Mouse (Mus musculus): Measurements from ENCODE around the gene Tmem8b. TPM values are rescaled to one million over a fixed set of nuclear protein-coding genes. Genes with fewer than 3 reads are reported as not detected.

Gene Tmem8b
- total RNA-seq, 2 experiments from 2014 or later, result 49.4 to 50.5 TPM

Small RNA genes lying within 50 kb of the gene (microRNA-seq; reads per million reads assigned to microRNA genes)
- gene Gm25262, result 0.45 to 0.59 reads per million in 2 experiments

Other genes with a start within 250 kb of the Tmem8b start
- gene Fam166b, start 239.8 kb upstream of the Tmem8b start, total RNA-seq (2021), result 1 to 10 TPM in 1 of 2 experiments, under 1 TPM in 1; 0.98 to 2.6 TPM
- gene Tesk1, start 227.0 kb upstream of the Tmem8b start, total RNA-seq (2021), result 10 to 100 TPM; 70.3 to 72.1 TPM
- not detected for gene Cd72, start 214.3 kb upstream of the Tmem8b start, total RNA-seq (2021)
- not detected for gene Sit1, start 185.2 kb upstream of the Tmem8b start, total RNA-seq (2021)
- gene Ccdc107, start 176.1 kb upstream of the Tmem8b start, total RNA-seq (2021), result 10 to 100 TPM; 30.2 to 35.7 TPM
- gene Arhgef39, start 169.3 kb upstream of the Tmem8b start, total RNA-seq (2021), result 1 to 10 TPM; 1.2 to 1.8 TPM
- 1 to 10 TPM in 1 of 2 experiments, under 1 TPM in 1; 0.54 to 1.7 TPM for gene Car9, start 162.0 kb upstream of the Tmem8b start, total RNA-seq (2021)
- 1 to 10 TPM; 5.0 to 7.4 TPM for gene Tpm2, start 145.2 kb upstream of the Tmem8b start, total RNA-seq (2021)
- gene Creb3, start 106.6 kb upstream of the Tmem8b start, total RNA-seq (2021), result 10 to 100 TPM; 65.9 to 75.4 TPM
- gene Tln1, start 106.3 kb upstream of the Tmem8b start, total RNA-seq (2021), result 10 to 100 TPM; 54.4 to 69.7 TPM
- gene Rgp1, start 90.3 kb upstream of the Tmem8b start, total RNA-seq (2021), result 10 to 100 TPM; 46.2 to 53.6 TPM
- 10 to 100 TPM; 56.8 to 57.7 TPM for gene Gba2, start 90.1 kb upstream of the Tmem8b start, total RNA-seq (2021)
- not detected for gene Msmp, start 84.5 kb upstream of the Tmem8b start, total RNA-seq (2021)
- 10 to 100 TPM; 47.8 to 49.0 TPM for gene Npr2, start 37.0 kb upstream of the Tmem8b start, total RNA-seq (2021)
- gene Spag8, start 15.4 kb upstream of the Tmem8b start, total RNA-seq (2021), result 1 to 10 TPM; 2.1 to 2.3 TPM
- gene Hint2, start 12.5 kb upstream of the Tmem8b start, total RNA-seq (2021), result 10 to 100 TPM; 30.9 to 34.0 TPM
- gene Fam221b, start 174 bp downstream of the Tmem8b start, total RNA-seq (2021), result 1 to 10 TPM in 1 of 2 experiments, under 1 TPM in 1; 0.53 to 1.0 TPM
- gene Olfr70, start 31.8 kb downstream of the Tmem8b start, total RNA-seq (2021), result not detected
- not detected for gene Olfr71, start 41.3 kb downstream of the Tmem8b start, total RNA-seq (2021)
- under 1 TPM; 0.45 to 0.48 TPM for gene Hrct1, start 58.2 kb downstream of the Tmem8b start, total RNA-seq (2021)
- gene Spaar, start 61.1 kb downstream of the Tmem8b start, total RNA-seq (2021), result under 1 TPM; 0.39 to 0.40 TPM
- gene Olfr159, start 102.0 kb downstream of the Tmem8b start, total RNA-seq (2021), result not detected
- gene Olfr156, start 154.9 kb downstream of the Tmem8b start, total RNA-seq (2021), result not detected
- not detected for gene Olfr157, start 171.2 kb downstream of the Tmem8b start, total RNA-seq (2021)
- not detected for gene Olfr155, start 182.6 kb downstream of the Tmem8b start, total RNA-seq (2021)
- gene Reck, start 206.6 kb downstream of the Tmem8b start, total RNA-seq (2021), result 1 to 10 TPM; 5.0 to 7.2 TPM

Data from layer of hippocampus, postnatal 10 days (tissue).